Mouse (Mus musculus) olfactory bulb, adult 2 months (tissue): ENCODE data around the gene Dnah2. TPM values are rescaled to one million over a fixed set of nuclear protein-coding genes. Genes with fewer than 3 reads are reported as not detected.
A peak's percentile ranks its signal among the peaks of the same experiment; 100 is the strongest.

Experiments
- H3K27ac ChIP-seq: fragments of 200-500 bp; 2 replicates; pipeline ENCODE4 v1.5.1; 2012; ENCODE audit warnings: low read depth, low read length; ENCODE audit not compliant: insufficient read depth
- H3K4me1 ChIP-seq: fragments of 200-500 bp; 2 replicates; pipeline ENCODE4 v1.6.1; 2012; ENCODE audit warnings: low read length; ENCODE audit not compliant: control insufficient read depth, insufficient read depth
- H3K4me3 ChIP-seq: fragments of 200-500 bp; 2 replicates; pipeline ENCODE4 v1.5.1; 2012; ENCODE audit warnings: mild to moderate bottlenecking, low read depth, low read length, moderate library complexity; ENCODE audit not compliant: insufficient read depth
- CTCF ChIP-seq: fragments of 200-500 bp; IDR thresholded peaks from 2 replicates; pipeline ENCODE4 v1.5.1; 2012; ENCODE audit warnings: low read depth, mild to moderate bottlenecking, low read length, moderate library complexity; ENCODE audit not compliant: insufficient read depth
- POLR2A ChIP-seq: fragments of 200-500 bp; IDR thresholded peaks from 2 replicates; pipeline ENCODE4 v1.6.1; 2012; ENCODE audit warnings: mild to moderate bottlenecking, low read depth, low read length, moderate library complexity; ENCODE audit not compliant: insufficient read depth
- WGBS: fragments of 180-500 bp; shearing (Covaris S2); methylation state at CpG from one replicate; pipeline ENCODE4 v1.1.7; 2018; 5-methylcytosine and 5-hydroxymethylcytosine counted together
- polyA plus RNA-seq: library from polyadenylated mRNA; stranded (reverse); fragments of >200 nt; gene quantifications from 2 replicates; pipeline ENCODE4 v1.2.4, GENCODE M21; 2012; ENCODE audit warnings: low replicate concordance; ENCODE audit not compliant: missing spikeins, insufficient read depth, insufficient read length

Dnah2 gene
- polyA plus RNA-seq, 1 experiment: not detected

- H3K27ac ChIP-seq: peak overlapping the region; percentile 89
- H3K4me3 ChIP-seq: no peak overlapping the region
- TF ChIP-seq CTCF (no peak), POLR2A (no peak)
- 27% methylated on average over 4 of the region's 4 CpGs for WGBS
- peaks cover 10% of the 10 kb centered on the region for H3K4me1 ChIP-seq
These were observed 22.3 kb downstream of the Dnah2 start for GRCm38 (mm10) chr11:69526631-69527030.

GRCm38 (mm10) chr11:69525661-69526060 lies 23.2 kb downstream of the Dnah2 start:
- Histone ChIP-seq H3K27ac (no peak overlapping the region), H3K4me3 (no peak overlapping the region), H3K4me1 (peaks cover 19% of the 10 kb centered on the region)
- no peak for TF ChIP-seq CTCF
- TF ChIP-seq POLR2A: no peak
- 54% methylated on average over 9 of the region's 9 CpGs for WGBS

GRCm38 (mm10) chr11:69523651-69524050 lies 25.3 kb downstream of the Dnah2 start:
- TF ChIP-seq CTCF (no peak), POLR2A (no peak)
- WGBS: 92% methylated on average over 4 of the region's 4 CpGs

GRCm38 (mm10) chr11:69521526-69522149 lies 27.3 kb downstream of the Dnah2 start:
- H3K4me3 ChIP-seq: no peak overlapping the region
- 52% methylated on average over 9 of the region's 9 CpGs for WGBS
- TF ChIP-seq CTCF: no peak
- TF ChIP-seq POLR2A: no peak
- no peak overlapping the region for H3K27ac ChIP-seq
- H3K4me1 ChIP-seq: peaks cover 17% of the 10 kb centered on the region

More at GRCm38 (mm10) chr11:69523651-69524050, 25.3 kb downstream of the Dnah2 start:
- H3K4me1 ChIP-seq: peaks cover 24% of the 10 kb centered on the region
- no peak overlapping the region for H3K27ac ChIP-seq
- H3K4me3 ChIP-seq: no peak overlapping the region

GRCm38 (mm10) chr11:69519976-69520375 lies 28.9 kb downstream of the Dnah2 start:
- TF ChIP-seq POLR2A (no peak), CTCF (no peak)
- Histone ChIP-seq H3K4me3 (no peak overlapping the region), H3K4me1 (peaks cover 17% of the 10 kb centered on the region), H3K27ac (no peak overlapping the region)
- 56% methylated on average over 4 of the region's 4 CpGs for WGBS

GRCm38 (mm10) chr11:69516661-69517060 lies 32.2 kb downstream of the Dnah2 start:
- no peak overlapping the region for H3K27ac ChIP-seq
- peaks cover 16% of the 10 kb centered on the region for H3K4me1 ChIP-seq
- WGBS: 80% methylated on average over 3 of the region's 3 CpGs
- TF ChIP-seq POLR2A (no peak), CTCF (no peak)
- no peak overlapping the region for H3K4me3 ChIP-seq

GRCm38 (mm10) chr11:69516151-69516640 lies 32.7 kb downstream of the Dnah2 start:
- no peak overlapping the region for H3K27ac ChIP-seq
- no peak for TF ChIP-seq POLR2A
- TF ChIP-seq CTCF: no peak
- H3K4me3 ChIP-seq: no peak overlapping the region
- WGBS: 78% methylated on average over 15 of the region's 15 CpGs
- peaks cover 12% of the 10 kb centered on the region for H3K4me1 ChIP-seq

- WGBS: 13% methylated on average over 6 of the region's 6 CpGs
- Histone ChIP-seq H3K4me1 (no peaks in the 10 kb centered on the region), H3K27ac (no peak overlapping the region), H3K4me3 (no peak overlapping the region)
- TF ChIP-seq CTCF (no peak), POLR2A (no peak)
These were observed 35.1 kb downstream of the Dnah2 start for GRCm38 (mm10) chr11:69513840-69514239.

- WGBS: 74% methylated on average over 7 of the region's 7 CpGs
- no peak for TF ChIP-seq POLR2A
- no peak for TF ChIP-seq CTCF
- no peak overlapping the region for H3K27ac ChIP-seq
- no peak overlapping the region for H3K4me3 ChIP-seq
- H3K4me1 ChIP-seq: no peaks in the 10 kb centered on the region
These were observed 38.0 kb downstream of the Dnah2 start for GRCm38 (mm10) chr11:69510796-69511496.

GRCm38 (mm10) chr11:69503863-69504280 lies 45.0 kb downstream of the Dnah2 start:
- Histone ChIP-seq H3K4me1 (no peaks in the 10 kb centered on the region), H3K27ac (no peak overlapping the region), H3K4me3 (no peak overlapping the region)
- 69% methylated on average over 4 of the region's 4 CpGs for WGBS
- TF ChIP-seq CTCF (no peak), POLR2A (no peak)
